Mouse (Mus musculus): Measurements from ENCODE around the gene Stpg3. TPM values are rescaled to one million over a fixed set of nuclear protein-coding genes. Genes with fewer than 3 reads are reported as not detected.
A peak's percentile ranks its signal among the peaks of the same experiment; 100 is the strongest.

Gene Stpg3
- total and polyA plus RNA-seq, 3 experiments, result 0.07 TPM; not detected in 2

DNA sequence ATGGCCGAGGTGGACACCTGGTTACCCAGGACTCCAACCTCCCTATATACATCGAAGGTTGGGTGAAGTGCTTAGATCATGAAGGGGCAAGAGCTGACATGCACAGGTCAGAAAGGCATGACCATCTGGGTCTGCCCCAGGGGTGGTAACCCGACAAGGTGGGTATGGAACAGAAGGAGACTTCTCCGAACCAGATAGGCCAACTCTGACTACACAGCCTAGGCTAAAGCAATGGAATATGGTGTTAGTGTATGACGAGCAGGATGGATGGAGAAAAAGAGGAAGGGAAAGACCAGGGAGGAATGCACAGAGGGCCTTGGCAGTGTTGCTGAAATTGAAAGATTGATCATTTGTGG is 27.9 kb downstream of the Stpg3 start:
- TF ChIP-seq POLR2AphosphoS5 (IDR thresholded peaks at IDR 0.05; ENCODE audit: borderline replicate concordance, low read depth, low read length) (no peak), BHLHE40 (IDR thresholded peaks at IDR 0.05; ENCODE audit: borderline replicate concordance, low read depth, low read length) (no peak), MAFK (IDR thresholded peaks at IDR 0.05; ENCODE audit: borderline replicate concordance, low read depth, low read length) (no peak), ZC3H11A (IDR thresholded peaks at IDR 0.05; ENCODE audit: low read depth, low read length) (no peak), EP300 (IDR thresholded peaks at IDR 0.05; ENCODE audit: low read depth in 1 of 2, low read length in 2 of 2) (no peak), NRF1 (IDR thresholded peaks at IDR 0.05; ENCODE audit: insufficient read depth, low read depth, low read length, poor library complexity, severe bottlenecking) (no peak), RCOR1 (IDR thresholded peaks at IDR 0.05; ENCODE audit: low read depth, low read length) (no peak), JUND (IDR thresholded peaks at IDR 0.05; ENCODE audit: low read depth, low read length) (no peak), TBP (IDR thresholded peaks at IDR 0.05; ENCODE audit: low read depth, low read length) (no peak), POLR2A (IDR thresholded peaks at IDR 0.05; ENCODE audit: control insufficient read depth in 1 of 2, insufficient read depth in 1 of 2, low read depth in 1 of 2, low read length in 2 of 2, poor library complexity in 1 of 2) (no peak), RAD21 (IDR thresholded peaks at IDR 0.05; ENCODE audit: low read depth, low read length) (no peak), NELFE (IDR thresholded peaks at IDR 0.05; ENCODE audit: low read depth, low read length) (no peak), USF1 (IDR thresholded peaks at IDR 0.05; ENCODE audit: low read depth, low read length) (no peak), ZNF384 (IDR thresholded peaks at IDR 0.05; ENCODE audit: low read depth, low read length) (no peak), ZKSCAN1 (IDR thresholded peaks at IDR 0.05; ENCODE audit: low read depth, low read length) (no peak), USF2 (IDR thresholded peaks at IDR 0.05; ENCODE audit: borderline replicate concordance in 1 of 2, insufficient read depth in 1 of 2, low read depth in 1 of 2, low read length in 2 of 2) (no peak), MEF2A (IDR thresholded peaks at IDR 0.05; ENCODE audit: extremely low read depth, insufficient replicate concordance, low read depth, low read length, poor library complexity, severe bottlenecking) (no peak), GATA1 (IDR thresholded peaks at IDR 0.05; ENCODE audit: low read depth, low read length) (no peak), SIN3A (IDR thresholded peaks at IDR 0.05; ENCODE audit: low read length) (no peak)
- Histone ChIP-seq H3K79me2 (ENCODE audit: control insufficient read depth, insufficient read depth, low read length, poor library complexity) (peaks cover 6% of the 10 kb centered on the region), H3K9me3 (replicated peaks; ENCODE audit: insufficient read depth, low read length) (no peaks in the 10 kb centered on the region), H3K27ac (ENCODE audit: control insufficient read depth, low read depth, low read length) (no peak overlapping the region), H3K9ac (ENCODE audit: control insufficient read depth, low read depth, low read length, poor library complexity, severe bottlenecking) (peak overlapping the region; percentile 84), H3K27me3 (ENCODE audit: control insufficient read depth in 1 of 2, insufficient read depth in 2 of 2, low read length in 2 of 2) (no peaks in the 10 kb centered on the region), H3K36me3 (ENCODE audit: control insufficient read depth in 1 of 2, insufficient read depth in 2 of 2, low read length in 2 of 2) (peaks cover 0 to 5% of the 10 kb centered on the region in 2 experiments; a peak in 2 of 4 replicates), H3K4me1 (ENCODE audit: control insufficient read depth in 1 of 2, insufficient read depth in 2 of 2, low read length in 2 of 2) (peaks cover 1 to 6% of the 10 kb centered on the region in 2 experiments; a peak in 2 of 4 replicates), H3K4me3 (ENCODE audit: control insufficient read depth in 1 of 2, insufficient read depth in 1 of 2, low read depth in 2 of 2, low read length in 2 of 2) (peak overlapping the region; percentile 73 to 95)
- no peak for DNase-seq (ENCODE audit: low read depth, low spot score)
